ENCODE assay signal across 8 mouse cellular contexts in genomic region chr6:126585813-126586212, GRCm38 (mm10). TPM values are rescaled to one million over a fixed set of nuclear protein-coding genes. Genes with fewer than 3 reads are reported as not detected.
DNase-seq lines count a peak whose midpoint lies in the region; ATAC-seq and TF ChIP-seq lines count a peak whose summit lies in the region.

No protein-coding gene starts in this region.

- H3K9me3 ChIP-seq in liver, postnatal 0 days (ENCODE audit: low read length), result no peaks in the 10 kb centered on the region

- no peak overlapping the region for H3K9ac ChIP-seq in liver, postnatal 0 days (replicated peaks)

- DNase-seq in lung, postnatal 14 days, result peak; percentile 3
- DNase-seq in lung, postnatal 36 days, result no peak
- peak; percentile 95 for DNase-seq in cerebellum, adult 8-10 months
- DNase-seq in heart, adult 9 months (ENCODE audit: low spot score in 2 of 2), result peak; percentile 9 to 41
- peak; percentile 80 to 89 for DNase-seq in left cerebral cortex, postnatal 14 days (ENCODE audit: low spot score in 2 of 2)
- DNase-seq in liver, postnatal 0 days, result no peak
- DNase-seq in lung, postnatal 25 days (ENCODE audit: low spot score), result no peak

- H3K36me3 ChIP-seq in liver, postnatal 0 days (replicated peaks; ENCODE audit: insufficient read depth, low read length), result no peaks in the 10 kb centered on the region

- no peak overlapping the region for H3K27ac ChIP-seq in liver, postnatal 0 days (ENCODE audit: low read depth)

- TF ChIP-seq CTCF in liver, postnatal 0 days (IDR thresholded peaks at IDR 0.05; ENCODE audit: low read depth), result no peak

- H3K4me3 ChIP-seq in liver, postnatal 0 days (ENCODE audit: low read depth, low read length), result no peak overlapping the region

- 46% methylated on average over 7 of the region's 7 CpGs for WGBS in liver, postnatal 0 days (ENCODE audit: insufficient replicate concordance)

- intact Hi-C loops in left cerebral cortex, postnatal 14 days (cut with DNase I), result no loop called here

- H3K4me1 ChIP-seq in liver, postnatal 0 days (ENCODE audit: insufficient read depth), result no peaks in the 10 kb centered on the region

- no peak for ATAC-seq in CD4-positive, CD25-positive, alpha-beta regulatory T cell, adult 4 months
- ATAC-seq in liver, postnatal 0 days, result no peak

- TF ChIP-seq EP300 in liver, postnatal 0 days (IDR thresholded peaks at IDR 0.05; ENCODE audit: low read depth), result no peak

- H3K27me3 ChIP-seq in liver, postnatal 0 days (ENCODE audit: insufficient read depth, low read length), result no peaks in the 10 kb centered on the region

- H3K4me2 ChIP-seq in liver, postnatal 0 days (ENCODE audit: low read depth, low read length), result no peak overlapping the region

RNA-seq across cellular contexts. Expression of gene Kcna5, which starts 50.6 kb away (rescaled TPM):
- 1 to 10 TPM; 3.2 to 3.8 TPM for total RNA-seq in left cerebral cortex, postnatal 14 days (2021)
- polyA plus RNA-seq in CD4-positive, CD25-positive, alpha-beta regulatory T cell, adult 4 months (2017; shearing (Covaris generic)), result not detected
- 0.05 and 0.09 TPM in 2 replicates for polyA plus RNA-seq in liver, postnatal 0 days (2015; fragmentation: Nextera tagmentation; extraction: Ambion mirVana)

Comparison
In these comparisons a context has a peak if more than half of its experiments do, and no peak if none do; other contexts are left out.
1. DNase-seq: peak in lung, postnatal 14 days (single experiment), cerebellum, adult 8-10 months (single experiment), heart, adult 9 months (2 of 2) and left cerebral cortex, postnatal 14 days (2 of 2); none in lung, postnatal 36 days (single experiment), liver, postnatal 0 days (single experiment) and lung, postnatal 25 days (single experiment).